Mouse (Mus musculus): ENCODE measurements around the gene Snx19. TPM values are rescaled to one million over a fixed set of nuclear protein-coding genes. Genes with fewer than 3 reads are reported as not detected.

Gene Snx19
- total and polyA plus RNA-seq, 3 experiments = 12.0 to 17.4 TPM; not detected in 1

DNA sequence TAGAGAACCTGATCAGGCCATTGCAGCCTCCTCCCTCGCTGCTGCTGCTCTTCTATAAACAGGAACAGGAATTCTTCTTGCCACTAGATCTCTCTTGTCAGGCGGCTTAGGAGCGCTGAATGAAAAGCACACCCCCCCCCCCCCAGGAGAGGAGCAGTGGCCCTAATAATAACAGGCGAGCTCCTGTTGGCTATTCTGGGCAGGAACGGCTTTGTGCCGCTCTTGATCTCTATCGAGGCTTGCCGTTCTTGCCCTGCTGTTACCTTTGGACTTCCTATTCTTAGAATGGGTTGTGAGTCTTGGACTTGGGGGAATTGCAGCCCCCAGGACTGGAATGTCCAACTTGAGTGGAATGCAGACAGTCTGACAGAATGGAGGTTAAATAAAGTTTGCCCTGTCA is 33.6 kb downstream of the Snx19 start:
- Histone ChIP-seq H3K4me1 (ENCODE audit: control insufficient read depth in 1 of 2, insufficient read depth in 2 of 2, low read length in 2 of 2) (no peaks in the 10 kb centered on the region), H3K27me3 (ENCODE audit: control insufficient read depth in 1 of 2, insufficient read depth in 2 of 2, low read length in 2 of 2) (no peaks in the 10 kb centered on the region), H3K9ac (ENCODE audit: control insufficient read depth, low read depth, low read length, poor library complexity, severe bottlenecking) (no peak overlapping the region), H3K36me3 (ENCODE audit: control insufficient read depth in 1 of 2, insufficient read depth in 2 of 2, low read length in 2 of 2) (no peaks in the 10 kb centered on the region; a peak in 1 of 4 replicates), H3K79me2 (ENCODE audit: control insufficient read depth, insufficient read depth, low read length, poor library complexity) (no peaks in the 10 kb centered on the region), H3K9me3 (replicated peaks; ENCODE audit: insufficient read depth, low read length) (no peaks in the 10 kb centered on the region), H3K4me3 (ENCODE audit: control insufficient read depth in 1 of 2, insufficient read depth in 1 of 2, low read depth in 2 of 2, low read length in 2 of 2) (no peak overlapping the region), H3K27ac (ENCODE audit: control insufficient read depth, low read depth, low read length) (no peak overlapping the region)
- TF ChIP-seq USF1 (IDR thresholded peaks at IDR 0.05; ENCODE audit: low read depth, low read length) (no peak), MYC (IDR thresholded peaks at IDR 0.05; ENCODE audit: low read depth, low read length) (no peak), MXI1 (IDR thresholded peaks at IDR 0.05; ENCODE audit: low read depth, low read length) (no peak), E2F4 (IDR thresholded peaks at IDR 0.05; ENCODE audit: borderline replicate concordance, low read depth, low read length) (no peak), SIN3A (IDR thresholded peaks at IDR 0.05; ENCODE audit: low read length) (no peak), CHD1 (IDR thresholded peaks at IDR 0.05; ENCODE audit: low read depth, low read length) (no peak), MAZ (IDR thresholded peaks at IDR 0.05; ENCODE audit: low read depth, low read length) (no peak), CTCF (IDR thresholded peaks at IDR 0.05 in 2 of 3, conservative IDR thresholded peaks at IDR 0.05 in 1 of 3; ENCODE audit: control insufficient read depth in 1 of 3, insufficient read depth in 1 of 3, low read depth in 2 of 3, low read length in 3 of 3, poor library complexity in 1 of 3, severe bottlenecking in 1 of 3) (no peak), NELFE (IDR thresholded peaks at IDR 0.05; ENCODE audit: low read depth, low read length) (no peak), ZMIZ1 (IDR thresholded peaks at IDR 0.05; ENCODE audit: low read depth, low read length) (no peak), SMC3 (IDR thresholded peaks at IDR 0.05; ENCODE audit: low read depth, low read length) (no peak), CHD2 (IDR thresholded peaks at IDR 0.05; ENCODE audit: low read length) (no peak), MEF2A (IDR thresholded peaks at IDR 0.05; ENCODE audit: extremely low read depth, insufficient replicate concordance, low read depth, low read length, poor library complexity, severe bottlenecking) (no peak), TBP (IDR thresholded peaks at IDR 0.05; ENCODE audit: low read depth, low read length) (no peak), ETS1 (IDR thresholded peaks at IDR 0.05; ENCODE audit: low read depth, low read length) (no peak), GABPA (IDR thresholded peaks at IDR 0.05; ENCODE audit: low read depth, low read length) (no peak), HCFC1 (IDR thresholded peaks at IDR 0.05; ENCODE audit: low read depth, low read length) (no peak)
- no peak for DNase-seq (ENCODE audit: low read depth, low spot score)

DNA sequence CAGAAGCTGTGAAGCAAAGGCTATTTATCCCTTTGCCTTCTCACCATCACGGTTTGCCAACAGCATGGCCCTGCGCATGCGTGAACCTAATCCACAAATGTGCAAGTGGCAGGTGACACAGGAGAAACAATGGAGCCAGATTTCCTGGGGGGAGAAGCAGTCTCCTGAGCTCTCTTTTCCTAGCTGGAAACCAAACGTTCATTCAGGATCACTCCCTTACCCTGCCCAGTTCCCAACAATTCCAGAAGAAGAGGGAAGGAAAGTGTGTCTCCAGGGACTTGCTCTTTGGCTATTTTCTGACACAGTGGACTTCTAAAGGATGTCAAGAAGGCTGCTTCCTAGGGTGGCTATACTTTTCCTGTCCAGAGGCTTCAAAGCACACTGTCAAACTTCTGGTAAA is 37.8 kb downstream of the Snx19 start:
- no peaks in the 10 kb centered on the region; a peak in 1 of 4 replicates for H3K36me3 ChIP-seq (ENCODE audit: control insufficient read depth in 1 of 2, insufficient read depth in 2 of 2, low read length in 2 of 2)
- H3K4me3 ChIP-seq (ENCODE audit: control insufficient read depth in 1 of 2, insufficient read depth in 1 of 2, low read depth in 2 of 2, low read length in 2 of 2) = no peak overlapping the region
- no peak for TF ChIP-seq ZNF384 (IDR thresholded peaks at IDR 0.05; ENCODE audit: low read depth, low read length)
- no peak for TF ChIP-seq NRF1 (IDR thresholded peaks at IDR 0.05; ENCODE audit: insufficient read depth, low read depth, low read length, poor library complexity, severe bottlenecking)
- no peak for TF ChIP-seq RAD21 (IDR thresholded peaks at IDR 0.05; ENCODE audit: low read depth, low read length)
- TF ChIP-seq KAT2A (conservative IDR thresholded peaks at IDR 0.05; ENCODE audit: low read depth, low read length) = no peak
- no peak for TF ChIP-seq MAX (IDR thresholded peaks at IDR 0.05; ENCODE audit: low read length)
- TF ChIP-seq POLR2A (IDR thresholded peaks at IDR 0.05; ENCODE audit: control insufficient read depth in 1 of 2, insufficient read depth in 1 of 2, low read depth in 1 of 2, low read length in 2 of 2, poor library complexity in 1 of 2) = no peak
- TF ChIP-seq CTCF (IDR thresholded peaks at IDR 0.05 in 2 of 3, conservative IDR thresholded peaks at IDR 0.05 in 1 of 3; ENCODE audit: control insufficient read depth in 1 of 3, insufficient read depth in 1 of 3, low read depth in 2 of 3, low read length in 3 of 3, poor library complexity in 1 of 3, severe bottlenecking in 1 of 3) = no peak
- TF ChIP-seq MYC (IDR thresholded peaks at IDR 0.05; ENCODE audit: low read depth, low read length) = no peak
- TF ChIP-seq E2F4 (IDR thresholded peaks at IDR 0.05; ENCODE audit: borderline replicate concordance, low read depth, low read length) = no peak
- TF ChIP-seq TAL1 (IDR thresholded peaks at IDR 0.05; ENCODE audit: low read length) = no peak
- no peak for TF ChIP-seq USF1 (IDR thresholded peaks at IDR 0.05; ENCODE audit: low read depth, low read length)
- no peak for TF ChIP-seq ZC3H11A (IDR thresholded peaks at IDR 0.05; ENCODE audit: low read depth, low read length)
- TF ChIP-seq ZMIZ1 (IDR thresholded peaks at IDR 0.05; ENCODE audit: low read depth, low read length) = no peak
- TF ChIP-seq ETS1 (IDR thresholded peaks at IDR 0.05; ENCODE audit: low read depth, low read length) = no peak
- TF ChIP-seq POLR2AphosphoS5 (IDR thresholded peaks at IDR 0.05; ENCODE audit: borderline replicate concordance, low read depth, low read length) = no peak
- TF ChIP-seq NELFE (IDR thresholded peaks at IDR 0.05; ENCODE audit: low read depth, low read length) = no peak

More for the DNA sequence above, 37.8 kb downstream of the Snx19 start:
- H3K4me1 ChIP-seq (ENCODE audit: control insufficient read depth in 1 of 2, insufficient read depth in 2 of 2, low read length in 2 of 2) = no peaks in the 10 kb centered on the region
- no peaks in the 10 kb centered on the region for H3K27me3 ChIP-seq (ENCODE audit: control insufficient read depth in 1 of 2, insufficient read depth in 2 of 2, low read length in 2 of 2)
- no peaks in the 10 kb centered on the region for H3K79me2 ChIP-seq (ENCODE audit: control insufficient read depth, insufficient read depth, low read length, poor library complexity)
- H3K27ac ChIP-seq (ENCODE audit: control insufficient read depth, low read depth, low read length) = no peak overlapping the region
- H3K9me3 ChIP-seq (replicated peaks; ENCODE audit: insufficient read depth, low read length) = no peaks in the 10 kb centered on the region
- no peak overlapping the region for H3K9ac ChIP-seq (ENCODE audit: control insufficient read depth, low read depth, low read length, poor library complexity, severe bottlenecking)
- no peak for DNase-seq (ENCODE audit: low read depth, low spot score)

Data from MEL (cell line).